Comparison of ENCODE assay signal across 17 mouse cellular contexts in the genomic region with DNA sequence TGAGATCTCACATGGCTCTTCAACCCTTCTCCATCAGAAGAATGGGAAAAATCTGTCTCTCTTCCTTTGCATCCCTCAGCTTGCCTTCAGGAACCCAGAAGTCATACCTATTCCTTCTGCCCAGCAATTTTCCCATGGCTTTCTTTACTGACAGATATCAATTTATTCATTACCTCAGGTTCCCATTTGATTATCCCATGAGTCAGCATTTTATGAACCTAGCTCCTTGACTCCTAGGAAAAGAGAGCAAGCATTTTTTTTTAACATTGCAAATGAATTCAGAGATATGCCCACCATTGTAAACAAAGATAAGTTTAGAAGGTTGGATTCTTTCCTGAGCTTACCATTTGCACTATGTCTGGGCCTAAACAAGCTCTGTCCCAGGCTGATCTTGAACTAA.
"Had no signal": no experiment of that assay in that cellular context is flagged by ENCODE, and none has a peak within 500 bp of the region (broad histone marks: within the 10 kb centered on the region; RNA-seq: fewer than 3 reads in every experiment).

No protein-coding gene starts in this region.

- H3K4me3 ChIP-seq: neural tube, embryonic 12.5 days; neural tube, embryonic 13.5 days; neural tube, embryonic 15.5 days; stomach, embryonic 15.5 days had no signal

- H3K9me3 ChIP-seq: neural tube, embryonic 12.5 days; neural tube, embryonic 13.5 days; neural tube, embryonic 15.5 days; stomach, embryonic 15.5 days had no signal

- H3K27ac ChIP-seq: neural tube, embryonic 12.5 days; neural tube, embryonic 13.5 days; neural tube, embryonic 15.5 days; stomach, embryonic 15.5 days; stomach, postnatal 0 days had no signal

- H3K27me3 ChIP-seq: neural tube, embryonic 12.5 days; neural tube, embryonic 13.5 days; neural tube, embryonic 15.5 days; stomach, embryonic 15.5 days had no signal

- H3K4me1 ChIP-seq: neural tube, embryonic 12.5 days; neural tube, embryonic 13.5 days; neural tube, embryonic 15.5 days; stomach, embryonic 15.5 days had no signal

- H3K4me2 ChIP-seq: neural tube, embryonic 12.5 days; neural tube, embryonic 13.5 days; neural tube, embryonic 15.5 days; stomach, embryonic 15.5 days had no signal

- H3K9ac ChIP-seq: neural tube, embryonic 12.5 days; neural tube, embryonic 13.5 days; neural tube, embryonic 15.5 days; stomach, embryonic 15.5 days had no signal

- DNase-seq: retina, postnatal 1 day; right cerebral cortex, adult 18-20 months; right cerebral cortex, postnatal 14 days; right cerebral cortex, postnatal 25 days; right cerebral cortex, postnatal 4 days; spleen, adult 18-20 months; thymus, adult 18-20 months; thymus, adult 2 months; thymus, postnatal 14 days; thymus, postnatal 25 days; thymus, postnatal 36 days; thymus, postnatal 4 days had no signal

- H3K36me3 ChIP-seq: neural tube, embryonic 12.5 days; neural tube, embryonic 13.5 days; neural tube, embryonic 15.5 days; stomach, embryonic 15.5 days had no signal
